Mouse (Mus musculus) megakaryocyte progenitor cell, adult 5-6 weeks (primary cell): Measurements from ENCODE around the gene Ccnd3. TPM values are rescaled to one million over a fixed set of nuclear protein-coding genes. Genes with fewer than 3 reads are reported as not detected.

Experiments
- ATAC-seq: replicated peaks from 2 replicates; pipeline ENCODE4 v1.8.0; 2016; ENCODE audit warnings: mild to moderate bottlenecking, moderate TSS enrichment, inconsistent platforms; ENCODE audit not compliant: poor library complexity
- total RNA-seq, 2 experiments: library from RNA; stranded (forward) in 1 of 2; stranded (reverse) in 1 of 2; fragments of 157-497, 149-512 nt in 1 of 2; fragments of 200-1000 nt in 1 of 2; gene quantifications; 2 replicates each; pipeline versions ENCODE4 v1.2.3 to v1.2.4; 2015 to 2017

The Ccnd3 gene
- total RNA-seq, 2 experiments from 2014 or later: 51.4 to 95.3 TPM

DNA sequence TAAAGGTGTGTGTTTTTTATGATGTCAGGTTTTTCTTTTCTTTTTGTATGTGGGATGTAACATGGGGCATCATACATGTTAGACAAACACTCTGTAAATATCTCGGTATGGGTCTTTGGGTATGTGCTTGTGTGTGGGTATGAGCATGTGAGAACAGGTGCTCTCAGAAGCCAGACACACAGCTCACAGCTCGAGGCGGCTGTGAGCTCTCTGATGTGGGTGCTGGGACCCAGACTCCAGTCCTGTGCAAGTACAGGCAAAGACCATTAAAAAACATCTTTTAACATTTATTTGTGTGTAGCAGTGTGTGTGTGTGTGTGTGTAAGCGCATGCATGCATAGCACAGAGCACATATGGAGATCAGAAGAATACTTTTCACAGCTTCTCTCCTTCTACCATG, 34.3 kb downstream of the Ccnd3 start:
- ATAC-seq: no peak

DNA sequence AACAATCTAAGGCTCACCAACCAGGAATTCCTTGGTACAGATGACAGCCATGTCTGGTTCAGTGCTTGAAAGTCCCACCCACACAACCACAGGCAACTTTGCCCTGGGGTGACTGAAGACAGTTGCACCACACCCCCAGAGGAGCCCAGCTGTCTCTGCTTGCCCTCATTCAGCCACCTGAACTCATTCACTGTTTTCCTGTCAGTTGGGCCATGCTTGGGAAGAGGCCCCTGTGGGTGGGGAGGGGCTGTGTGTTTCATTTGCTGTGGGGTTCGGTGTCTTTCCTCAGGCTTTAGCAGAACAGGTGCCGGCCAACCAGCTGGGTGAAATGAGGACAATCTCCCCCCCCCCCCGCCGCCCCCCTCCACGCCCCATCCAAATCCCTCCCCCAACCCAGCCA, 37.2 kb downstream of the Ccnd3 start:
- ATAC-seq: peak; percentile 95

- peak; percentile 40; the same call in 1 of the 2 replicates for ATAC-seq
These were observed 38.3 kb downstream of the Ccnd3 start for GRCm38 (mm10) chr17:47543051-47543650.

- ATAC-seq: no peak
These were observed 40.3 kb downstream of the Ccnd3 start for GRCm38 (mm10) chr17:47545154-47545553.

DNA sequence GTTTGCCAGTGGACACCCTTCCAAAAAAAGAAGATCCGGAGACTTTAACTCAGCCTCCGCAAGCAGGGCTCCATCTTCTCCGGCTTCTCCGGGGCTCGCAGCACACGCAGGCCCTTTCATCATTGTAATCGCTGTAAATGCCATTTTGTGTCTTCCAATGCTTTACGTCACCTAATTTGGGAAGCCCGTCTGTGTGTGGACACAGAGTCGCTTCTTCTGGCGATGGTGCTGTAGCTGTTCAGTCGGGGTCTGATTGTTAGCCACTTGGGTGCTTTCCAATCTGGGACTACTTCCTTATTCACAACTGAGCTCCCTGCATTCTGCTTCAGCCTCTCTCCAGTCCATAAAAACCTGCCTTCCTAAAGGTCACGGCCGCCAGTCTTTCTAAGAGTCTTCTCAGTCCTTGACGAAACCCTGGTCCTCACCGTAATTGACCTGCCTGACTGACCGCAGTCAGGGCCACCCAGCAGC, 41.0 kb downstream of the Ccnd3 start:
- ATAC-seq: no peak

- ATAC-seq: no peak
These were observed 46.2 kb downstream of the Ccnd3 start for GRCm38 (mm10) chr17:47551049-47551448.

DNA sequence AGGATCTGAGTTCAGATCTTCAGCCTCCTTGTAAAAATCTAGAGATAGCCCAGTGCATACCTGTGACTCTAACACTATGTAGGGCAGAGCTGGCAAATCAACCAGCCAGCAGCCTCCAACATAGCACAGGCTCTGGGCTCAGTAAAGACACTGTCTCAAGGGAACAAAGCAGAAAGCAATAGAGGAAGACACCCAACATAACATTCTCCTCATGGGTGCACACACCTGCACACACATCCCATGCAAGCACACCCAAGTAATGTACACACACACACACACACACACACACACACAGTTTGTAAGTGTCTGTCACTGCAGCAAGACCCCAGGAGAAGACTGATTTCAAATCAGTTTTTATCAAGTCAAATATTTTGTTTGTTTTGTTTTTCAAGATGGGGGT, 48.1 kb downstream of the Ccnd3 start:
- no peak for ATAC-seq

DNA sequence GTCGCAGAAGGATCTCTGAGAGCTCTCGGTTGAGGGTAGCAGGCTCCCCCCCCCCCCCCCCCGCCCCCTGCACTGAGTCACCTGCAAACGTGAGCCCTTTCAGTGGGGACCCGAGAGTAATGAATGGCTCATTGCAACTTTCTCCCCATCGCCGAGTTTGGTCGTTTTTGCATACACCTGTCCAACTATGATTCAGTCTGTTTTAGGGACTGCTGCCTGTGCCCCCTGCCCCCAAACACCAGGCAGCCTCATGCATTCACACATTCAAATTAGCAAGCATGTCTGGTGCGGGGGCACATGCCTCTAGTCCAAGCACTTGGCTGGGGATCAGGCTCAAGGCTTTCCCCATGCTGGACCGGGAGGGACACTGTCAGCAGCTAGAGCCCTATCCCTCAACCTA, 49.8 kb downstream of the Ccnd3 start:
- no peak for ATAC-seq

DNA sequence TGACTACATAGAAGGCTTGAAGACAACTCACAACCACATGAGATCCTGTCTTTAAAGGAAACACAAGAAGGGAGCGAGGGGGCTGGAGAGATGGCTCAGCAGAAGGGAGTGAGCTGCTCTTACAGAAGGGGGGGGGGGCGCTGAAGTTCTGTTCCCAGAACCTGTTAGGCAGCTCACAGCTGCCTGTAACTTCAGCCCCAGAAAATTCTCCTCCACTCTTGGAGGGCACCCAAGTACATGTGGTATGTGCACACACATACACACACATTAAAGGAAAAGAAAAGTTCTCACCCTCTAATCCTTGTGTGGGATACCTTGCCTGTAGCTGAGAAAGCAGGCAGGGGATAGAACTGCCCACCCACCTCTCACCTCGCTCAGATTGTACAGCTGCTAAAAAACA, 52.3 kb downstream of the Ccnd3 start:
- ATAC-seq: no peak

- no peak for ATAC-seq
These were observed 54.9 kb downstream of the Ccnd3 start for GRCm38 (mm10) chr17:47559726-47560125.

DNA sequence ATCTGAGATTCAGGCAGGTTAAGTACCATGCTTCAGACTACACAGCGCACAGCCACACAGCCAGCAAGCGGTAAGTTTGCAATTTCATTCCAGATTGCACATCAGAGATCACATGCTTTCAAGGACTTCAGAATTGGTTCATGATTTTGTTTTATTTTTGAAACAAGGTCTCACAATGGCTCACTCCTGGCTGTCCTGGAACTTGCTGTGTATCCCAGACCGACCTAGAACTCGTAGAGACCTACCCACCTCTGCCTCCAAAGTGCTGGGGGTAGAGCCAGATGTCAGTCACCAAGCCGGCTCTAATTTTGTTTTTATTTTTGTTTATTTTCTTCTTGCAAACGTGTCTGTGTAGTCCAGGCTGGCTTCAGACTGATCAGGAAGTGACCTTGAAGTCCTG, 58.0 kb downstream of the Ccnd3 start:
- ATAC-seq: no peak

DNA sequence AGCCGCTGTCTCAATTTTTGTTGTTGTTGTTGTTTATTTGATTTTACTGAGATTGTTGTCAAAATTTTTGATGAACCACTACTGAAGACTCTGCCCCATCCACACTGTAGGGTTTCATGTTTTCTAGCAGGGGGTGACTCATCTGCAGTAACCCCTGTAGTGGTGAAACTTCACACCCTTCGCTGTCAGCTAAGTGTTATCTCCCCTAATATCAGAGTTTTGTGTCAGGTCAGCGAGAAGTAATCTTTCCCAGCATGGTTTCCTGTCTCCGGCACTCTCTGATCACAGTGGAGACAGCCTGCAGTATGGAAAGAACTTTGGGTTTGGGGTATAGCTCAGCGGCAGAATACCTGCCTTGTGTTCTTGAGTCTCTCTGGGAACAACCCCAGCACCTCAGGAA, 59.8 kb downstream of the Ccnd3 start:
- 0 out of 2 replicates have a peak, but pooled peaks have one; percentile 15 for ATAC-seq

DNA sequence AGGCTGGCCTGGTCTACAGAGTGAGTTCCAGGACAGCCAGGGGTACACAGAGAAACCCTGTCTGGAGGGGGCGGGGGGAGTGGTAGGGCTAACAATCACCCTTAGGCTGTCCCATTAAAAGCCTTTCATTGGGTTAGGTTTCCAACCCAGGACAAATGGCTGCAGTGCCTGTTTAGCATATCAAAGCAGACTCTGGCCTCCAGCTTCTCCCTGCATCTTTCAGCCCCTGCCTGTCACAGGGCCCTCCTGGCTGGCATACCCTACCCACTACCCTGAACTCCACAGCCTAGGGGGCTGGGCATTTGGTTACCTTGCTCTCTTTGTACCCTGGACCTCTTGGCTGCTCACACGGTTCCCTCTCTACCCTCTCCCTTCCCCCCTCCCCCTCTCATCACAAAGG, 61.3 kb downstream of the Ccnd3 start:
- ATAC-seq: no peak

GRCm38 (mm10) chr17:47567271-47567670, 62.4 kb downstream of the Ccnd3 start:
- ATAC-seq: peak; percentile 61

GRCm38 (mm10) chr17:47568389-47568788, 63.5 kb downstream of the Ccnd3 start:
- peak; percentile 82 for ATAC-seq

GRCm38 (mm10) chr17:47568951-47569527, 64.2 kb downstream of the Ccnd3 start:
- ATAC-seq: no peak

DNA sequence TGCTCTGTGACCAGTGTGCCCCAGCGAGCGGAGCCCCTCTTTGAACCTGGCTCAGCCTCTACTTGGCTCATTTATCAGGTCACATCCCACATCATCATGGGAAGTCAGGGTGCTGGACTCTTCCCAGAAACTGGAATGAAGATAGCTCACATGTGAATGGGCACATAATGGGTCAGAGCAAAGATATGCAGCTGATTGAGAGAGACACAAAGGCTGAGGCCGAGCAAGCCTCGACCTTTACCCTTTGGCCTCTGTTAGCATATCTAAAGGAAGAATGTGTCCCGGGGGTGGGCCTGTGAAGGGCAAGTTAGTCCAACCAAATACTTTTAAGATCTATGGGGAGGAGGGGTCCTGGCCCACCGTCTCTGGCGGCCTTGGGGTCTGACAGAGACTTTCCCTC, 66.8 kb downstream of the Ccnd3 start:
- no peak for ATAC-seq

- no peak for ATAC-seq
These were observed 67.6 kb downstream of the Ccnd3 start for GRCm38 (mm10) chr17:47572436-47572835.

DNA sequence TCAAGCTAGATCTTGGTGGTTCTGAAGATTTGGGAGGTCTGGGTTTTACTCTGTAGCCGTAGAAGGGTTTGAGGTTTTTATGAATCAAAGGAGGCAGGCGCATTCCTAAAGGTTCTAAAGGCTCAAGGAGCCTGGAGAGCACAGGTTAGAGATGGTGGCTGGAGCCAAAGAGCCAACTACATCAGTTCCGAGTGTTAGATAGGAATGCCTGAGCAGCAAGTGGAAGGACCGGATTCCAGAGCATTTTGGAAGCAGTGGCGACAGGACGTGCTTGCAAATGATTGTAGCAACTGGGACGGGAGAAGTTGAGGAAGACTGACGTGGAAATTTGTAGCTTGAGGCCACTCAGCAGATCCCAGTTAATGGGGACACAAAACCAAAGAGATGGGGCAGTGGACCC, 69.2 kb downstream of the Ccnd3 start:
- no peak for ATAC-seq

GRCm38 (mm10) chr17:47574830-47575229, 70.0 kb downstream of the Ccnd3 start:
- no peak for ATAC-seq

DNA sequence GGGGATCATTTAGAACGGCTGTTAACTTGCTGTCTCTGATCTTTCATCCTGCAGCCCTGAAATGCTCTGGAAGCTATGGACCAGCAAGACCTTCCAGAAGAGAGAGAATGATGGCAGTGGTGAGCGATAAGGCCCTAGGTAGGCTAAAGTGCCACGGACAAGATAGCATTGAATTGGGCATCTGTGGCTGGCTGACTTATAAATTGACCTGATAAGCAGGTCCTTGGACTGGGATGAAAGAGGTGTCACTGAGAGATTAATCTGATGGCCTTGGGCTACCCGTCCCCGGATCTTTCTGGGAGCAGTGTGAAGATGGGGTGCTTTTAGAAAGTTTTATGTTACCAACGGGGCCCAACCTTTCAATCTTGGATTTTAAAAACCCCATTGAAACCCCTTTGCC, 73.8 kb downstream of the Ccnd3 start:
- peak; percentile 87 for ATAC-seq

GRCm38 (mm10) chr17:47580962-47581361, 76.1 kb downstream of the Ccnd3 start:
- ATAC-seq: no peak

DNA sequence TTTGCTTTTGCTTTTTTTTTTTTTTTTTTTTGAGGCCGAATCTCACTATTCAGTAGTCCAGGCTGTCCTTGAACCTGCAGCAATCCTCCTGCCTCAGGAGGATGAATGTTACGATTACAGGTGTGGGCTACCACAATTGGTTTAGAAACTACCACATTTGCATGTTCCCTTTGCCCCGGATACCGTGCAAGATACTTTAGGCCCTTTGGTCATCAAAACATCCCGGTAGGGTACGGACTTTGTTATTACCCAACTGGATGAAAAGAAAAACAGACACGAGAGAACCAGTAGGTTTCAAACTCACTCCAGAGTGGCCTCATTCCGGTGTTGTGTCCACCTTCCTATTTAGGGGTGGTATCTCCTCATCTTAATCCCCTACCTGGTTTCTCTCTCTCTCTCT, 83.7 kb downstream of the Ccnd3 start:
- no peak for ATAC-seq
